Mouse (Mus musculus) CH12F3 (cell line): ENCODE results near the gene Klhdc1.

ENCODE experiments used
- in situ Hi-C: fragments of 300-500 bp; cut with MboI; formaldehyde crosslinking; loops from 2 replicates; pipeline ENCODE4 v1.14.3; 2020; ENCODE audit warnings: low sequenced_read_pairs

Klhdc1 gene

GRCm38 (mm10) chr12:69293815-69294214 is 52.8 kb downstream of the Klhdc1 start:
- in situ Hi-C loops, result no loop called here

DNA sequence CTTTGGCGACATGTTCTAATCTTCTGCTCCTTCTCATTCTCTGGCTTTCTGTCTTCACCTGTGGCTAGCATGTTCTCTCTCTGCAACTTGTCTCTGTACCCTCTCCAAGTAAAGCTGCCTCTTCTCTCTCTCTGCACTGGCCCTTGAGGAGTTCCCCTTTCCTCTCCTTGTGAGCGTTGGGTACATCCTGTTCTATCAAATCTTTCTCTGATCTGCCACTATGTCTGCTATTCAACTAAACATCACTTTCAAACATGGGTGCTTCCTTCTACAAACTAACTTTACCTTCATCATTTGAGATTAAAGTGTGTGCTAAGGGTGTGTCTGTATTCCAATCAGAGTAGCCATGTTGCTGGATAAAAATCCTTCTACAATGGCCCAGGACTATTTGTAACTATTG is 54.0 kb downstream of the Klhdc1 start:
- in situ Hi-C loops, result no loop called here

DNA sequence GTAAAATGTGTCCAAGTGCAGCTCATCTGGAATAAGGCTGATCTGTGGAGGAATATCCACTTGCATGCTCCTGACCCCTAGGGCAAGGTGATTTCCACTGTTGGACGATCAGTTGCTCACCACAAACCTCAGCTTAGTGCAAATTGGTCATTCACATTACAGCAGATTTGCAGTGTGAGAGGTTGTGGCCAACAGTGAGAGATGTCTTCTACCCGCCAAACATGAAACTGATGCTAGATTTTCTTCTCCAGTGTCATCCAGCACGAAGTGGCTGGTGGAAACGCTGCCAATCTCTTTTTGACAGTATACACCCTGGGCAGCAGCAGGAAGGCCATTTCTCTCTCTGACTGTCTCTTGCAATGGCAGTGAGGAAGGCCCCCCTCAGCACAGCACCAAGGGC is 54.7 kb downstream of the Klhdc1 start:
- in situ Hi-C loops, result no loop called here

GRCm38 (mm10) chr12:69296511-69297410 is 55.8 kb downstream of the Klhdc1 start, which contains the start of gene Klhdc2:
Gene Klhdc2 (plus strand): TSS chr12:69296681.
- in situ Hi-C loops, result no loop called here

DNA sequence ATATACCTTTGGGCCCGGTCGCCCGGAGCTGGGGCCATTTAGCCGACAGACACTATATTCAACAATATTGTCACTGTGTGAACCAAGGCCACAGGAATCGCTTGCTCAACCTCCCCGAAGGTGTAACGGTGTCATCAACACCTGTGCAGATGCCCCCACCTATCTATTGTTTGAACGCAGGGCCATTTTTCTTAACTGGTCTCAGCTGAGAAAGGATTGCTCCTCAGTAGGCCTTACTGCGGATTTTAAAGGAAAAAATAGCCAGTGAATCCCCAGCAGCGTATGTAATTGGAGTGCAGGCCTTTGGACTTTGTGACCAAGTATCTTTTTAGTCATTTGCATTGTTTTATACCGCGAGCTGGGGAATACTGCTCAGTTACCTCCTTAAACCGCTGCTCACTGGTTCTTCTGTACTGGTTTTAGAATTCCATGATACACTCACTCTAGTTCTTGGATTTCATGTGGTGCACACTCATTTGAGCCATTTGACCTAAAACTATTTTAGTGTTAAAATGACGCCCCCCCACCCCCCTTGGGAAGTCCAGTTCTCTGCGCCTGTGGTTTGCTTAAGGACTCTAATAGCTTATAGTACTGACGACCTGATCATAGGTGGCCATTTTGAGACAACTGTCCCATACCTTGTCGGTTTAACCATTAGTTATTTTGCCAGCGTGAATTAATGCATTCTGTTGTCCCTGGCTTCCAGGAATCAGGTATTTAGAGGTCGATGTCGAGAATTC is 56.6 kb downstream of the Klhdc1 start:
- in situ Hi-C loops, result no loop called here

- in situ Hi-C loops, result no loop called here
Observed at GRCm38 (mm10) chr12:69298281-69298680, 57.3 kb downstream of the Klhdc1 start.

- in situ Hi-C loops, result no loop called here
Observed at GRCm38 (mm10) chr12:69299231-69299630, 58.3 kb downstream of the Klhdc1 start.

DNA sequence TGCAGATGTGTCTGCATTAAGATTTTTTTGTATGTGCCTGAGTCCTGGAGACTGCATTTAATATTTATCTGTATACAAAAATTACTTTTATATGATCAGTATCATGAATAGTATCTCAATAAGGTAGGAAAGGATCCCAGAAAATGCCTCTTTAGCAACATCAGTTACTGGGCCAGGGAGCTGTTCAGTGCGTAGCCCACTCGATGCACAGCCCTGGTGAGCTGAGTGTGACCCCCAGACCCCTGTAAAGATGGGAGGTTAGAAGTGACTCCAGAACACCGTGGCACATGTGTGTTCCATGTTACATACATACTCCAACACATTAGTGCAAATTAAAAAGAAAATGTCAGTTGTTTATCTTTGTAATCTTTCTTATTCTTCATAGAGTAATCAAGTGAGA is 58.9 kb downstream of the Klhdc1 start:
- in situ Hi-C loops, result no loop called here

GRCm38 (mm10) chr12:69300391-69300790 is 59.4 kb downstream of the Klhdc1 start:
- in situ Hi-C loops, result no loop called here

GRCm38 (mm10) chr12:69302171-69302570 is 61.2 kb downstream of the Klhdc1 start:
- in situ Hi-C loops, result no loop called here

DNA sequence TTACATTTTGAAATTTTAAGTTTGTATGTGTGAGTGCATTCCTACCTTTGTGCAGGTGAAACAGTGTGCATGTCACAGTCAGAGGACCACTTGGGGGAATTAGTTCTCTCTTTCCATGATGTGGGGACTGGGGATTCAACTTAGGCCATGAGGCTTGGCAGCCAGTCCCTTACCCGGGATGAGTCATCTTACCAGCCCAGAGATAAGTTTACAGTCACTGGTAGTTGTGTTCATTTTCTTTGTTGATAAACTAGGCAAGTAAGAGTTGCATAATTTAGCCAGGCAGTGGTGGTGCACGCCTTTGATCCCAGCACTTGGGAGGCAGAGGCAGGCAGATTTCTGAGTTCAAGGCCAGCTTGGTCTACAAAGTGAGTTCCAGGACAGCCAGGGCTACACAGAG is 63.1 kb downstream of the Klhdc1 start:
- in situ Hi-C loops, result no loop called here

DNA sequence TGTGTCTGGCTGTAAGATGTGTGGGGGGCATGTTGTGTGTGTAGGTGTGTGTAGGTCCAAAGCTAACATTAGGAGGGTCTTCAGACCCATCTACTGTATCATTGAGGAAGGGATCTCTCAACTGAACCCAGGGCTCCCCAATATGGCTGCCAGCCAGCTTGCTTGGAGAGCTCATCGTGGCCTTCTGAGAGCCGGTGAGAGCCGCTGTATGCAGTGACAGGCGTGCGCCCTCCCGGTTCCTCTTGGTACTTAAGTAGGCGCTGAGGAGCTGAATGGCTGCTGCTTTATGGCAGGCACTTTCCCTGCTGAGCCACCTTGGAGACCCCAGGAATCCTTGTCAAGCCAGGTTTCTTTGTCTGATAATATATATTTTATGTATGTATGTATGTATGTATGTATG is 65.4 kb downstream of the Klhdc1 start:
- in situ Hi-C loops, result no loop called here

- in situ Hi-C loops, result no loop called here
Observed at GRCm38 (mm10) chr12:69309659-69310058, 68.7 kb downstream of the Klhdc1 start.

- in situ Hi-C loops, result no loop called here
Observed at GRCm38 (mm10) chr12:69318431-69318830, 77.5 kb downstream of the Klhdc1 start.

GRCm38 (mm10) chr12:69331187-69331586 is 90.2 kb downstream of the Klhdc1 start:
- in situ Hi-C loops, result no loop called here

- in situ Hi-C loops, result no loop called here
Observed at GRCm38 (mm10) chr12:69332147-69332546, 91.2 kb downstream of the Klhdc1 start.

GRCm38 (mm10) chr12:69333547-69333946 is 92.6 kb downstream of the Klhdc1 start:
- in situ Hi-C loops, result no loop called here
